Mouse (Mus musculus) ZHBTc4 (cell line): Measurements from ENCODE around the gene Cd79a.

ENCODE experiments used
- DNase-seq: peaks from one replicate; pipeline ENCODE4 v3.0.0-alpha.2; 2011; ENCODE audit warnings: low read depth, low spot score

Cd79a gene

DNA sequence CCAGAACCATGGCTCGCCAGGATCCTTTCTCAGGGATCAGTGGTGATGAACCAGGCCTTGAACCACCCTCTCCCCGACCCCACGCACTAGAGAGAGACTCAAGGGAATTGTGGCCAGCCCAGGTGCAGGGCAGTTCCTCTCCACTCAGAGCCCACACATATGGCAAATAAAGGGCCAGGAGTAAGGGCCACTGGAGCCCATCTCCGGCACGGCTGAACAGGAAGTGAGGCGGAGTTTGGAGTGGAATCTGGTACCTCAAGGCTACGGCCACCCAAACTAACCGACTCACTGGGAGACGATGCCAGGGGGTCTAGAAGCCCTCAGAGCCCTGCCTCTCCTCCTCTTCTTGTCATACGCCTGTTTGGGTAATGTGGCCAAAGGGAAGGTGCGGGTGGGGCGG, at the start of gene Cd79a:
Cd79a (plus strand) TSS at position 158 of the 400 bp plus-strand sequence.
- peak; percentile 37 for DNase-seq

- DNase-seq, result peak; percentile 70
Measured at GRCm38 (mm10) chr7:24850162-24850561, 47.0 kb upstream of the Cd79a start.

DNA sequence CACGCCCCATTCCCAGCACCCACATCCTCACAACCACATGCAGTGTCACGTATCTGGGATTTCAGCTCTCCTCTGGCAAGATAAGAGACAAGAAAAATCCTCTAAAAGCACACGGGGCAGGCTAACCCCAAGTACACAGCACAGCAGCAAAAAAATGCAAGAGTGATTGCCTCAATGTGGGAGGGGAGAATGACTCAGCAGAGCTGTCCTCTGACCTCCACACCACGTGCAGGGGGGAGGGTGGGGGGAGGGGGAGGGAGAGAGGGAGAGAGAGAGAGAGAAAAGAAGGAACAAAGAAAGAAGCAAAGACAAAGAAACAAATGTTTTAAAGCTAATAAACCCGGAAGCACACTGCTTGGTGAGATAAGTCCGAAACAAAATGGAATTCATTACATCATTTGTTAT, 46.3 kb upstream of the Cd79a start:
- DNase-seq, result peak; percentile 84

- DNase-seq, result no peak
Measured at GRCm38 (mm10) chr7:24851596-24852325, 45.4 kb upstream of the Cd79a start.

DNA sequence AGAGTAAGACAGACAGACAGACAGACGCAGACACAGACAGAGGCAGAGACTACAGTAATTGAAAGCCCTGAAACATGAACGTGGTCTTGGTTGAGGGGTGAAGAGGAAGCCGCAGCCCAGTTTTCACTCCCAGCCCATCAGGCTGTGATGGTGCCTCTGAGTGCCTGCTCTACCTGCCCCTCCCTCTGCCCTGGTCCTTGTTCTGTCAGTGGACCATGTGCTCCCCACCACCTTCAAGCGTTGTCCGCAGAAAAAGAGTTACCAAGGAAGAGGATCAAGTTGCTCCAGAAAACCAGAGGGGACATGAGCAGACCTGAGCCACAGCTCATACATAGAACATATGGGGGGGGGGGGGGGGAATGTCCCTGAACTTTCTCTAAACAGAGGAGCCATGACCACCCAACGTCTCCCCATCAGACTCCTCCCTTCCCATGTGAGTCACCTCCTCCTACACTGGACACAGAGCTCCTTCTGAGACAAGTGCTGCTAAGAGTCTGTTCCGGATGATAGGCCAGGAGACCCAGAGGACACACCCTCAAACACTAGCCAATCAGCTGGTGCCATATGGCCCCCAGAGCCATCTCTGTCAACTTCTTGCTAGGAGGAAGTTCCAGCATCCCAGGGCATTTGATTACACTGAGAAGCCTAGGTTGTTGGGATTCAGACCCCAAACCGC, 44.5 kb upstream of the Cd79a start:
- DNase-seq, result peak; percentile 66

DNA sequence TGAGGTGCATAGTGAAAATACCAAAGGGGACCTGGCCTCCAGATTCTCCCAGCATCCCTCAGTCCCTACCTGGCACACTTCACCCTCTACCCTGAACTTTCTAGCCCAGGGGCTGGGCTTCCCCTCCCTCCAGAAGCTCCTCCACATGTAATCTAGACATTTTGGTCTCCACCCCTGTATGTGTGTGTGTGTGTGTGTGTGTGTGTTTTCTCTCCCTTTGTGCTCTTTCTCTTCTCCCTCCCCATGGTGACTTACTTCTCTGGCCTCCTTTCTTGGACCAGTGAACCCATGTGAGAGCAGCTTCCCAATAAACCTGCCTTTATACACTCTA, 44.0 kb upstream of the Cd79a start:
- DNase-seq, result no peak

DNA sequence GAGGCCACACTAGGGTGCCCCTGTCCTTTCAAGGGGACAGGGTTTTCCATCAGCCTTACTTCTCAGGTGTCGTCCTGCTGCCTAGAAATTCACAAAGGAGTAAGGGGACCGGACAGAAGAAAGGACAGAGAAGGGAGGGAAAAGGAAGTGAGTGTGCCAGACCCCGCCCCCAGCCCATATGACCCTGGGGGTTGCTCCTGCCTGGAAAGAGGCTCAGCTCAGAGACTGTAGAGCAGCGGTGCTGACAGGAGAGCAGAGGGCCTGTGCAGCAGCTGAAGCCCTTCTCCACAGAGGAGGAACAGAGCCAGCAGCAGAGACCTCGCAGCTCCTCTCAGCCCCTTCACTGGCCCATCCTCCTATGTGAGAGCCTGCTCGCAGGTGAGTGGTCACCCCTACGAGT, 43.5 kb upstream of the Cd79a start:
- DNase-seq, result peak; percentile 70

- DNase-seq, result peak; percentile 32
Measured at GRCm38 (mm10) chr7:24856460-24857120, 40.6 kb upstream of the Cd79a start.

DNA sequence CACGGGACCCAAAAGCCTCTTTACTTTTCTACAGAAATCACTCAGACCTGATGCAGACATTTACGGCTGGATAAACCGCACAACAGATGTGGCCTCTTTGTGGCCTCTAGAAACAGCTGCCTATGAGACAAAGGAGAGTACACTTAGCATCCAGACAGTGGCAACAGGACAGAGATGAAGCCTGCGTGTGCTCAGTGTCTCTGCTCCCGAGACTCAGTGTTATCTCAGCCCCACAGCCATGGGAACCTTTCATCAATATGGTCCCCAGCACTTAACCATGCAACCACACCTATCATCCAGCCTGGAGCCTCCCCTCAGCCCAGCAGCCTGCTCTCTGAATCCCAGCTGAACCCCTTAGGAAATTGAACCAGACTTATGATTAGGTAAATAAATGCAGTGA, 37.9 kb upstream of the Cd79a start:
- DNase-seq, result no peak

DNA sequence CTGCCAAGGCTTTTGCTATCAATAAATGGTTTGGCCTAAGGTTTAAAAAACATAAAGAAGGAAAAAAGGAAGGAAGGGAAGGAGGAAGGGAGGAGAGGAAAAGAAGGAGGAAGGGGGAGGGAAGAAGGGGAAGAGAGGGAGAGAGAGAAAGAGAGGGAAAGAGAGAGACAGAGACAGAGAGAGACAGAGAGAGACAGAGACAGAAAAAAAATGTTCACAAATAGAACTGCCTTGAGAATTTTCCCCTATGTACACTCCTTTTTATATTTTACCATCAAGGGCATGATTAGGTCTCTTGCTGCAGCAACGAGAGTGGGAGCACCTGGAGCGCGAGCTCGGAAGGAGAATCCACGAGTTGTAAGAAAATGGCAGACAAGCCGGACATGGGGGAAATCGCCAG, 35.3 kb upstream of the Cd79a start, which contains the start of gene Gm9844:
Gm9844 (plus strand) TSS at position 301 of the 400 bp plus-strand sequence.
- no peak for DNase-seq

DNA sequence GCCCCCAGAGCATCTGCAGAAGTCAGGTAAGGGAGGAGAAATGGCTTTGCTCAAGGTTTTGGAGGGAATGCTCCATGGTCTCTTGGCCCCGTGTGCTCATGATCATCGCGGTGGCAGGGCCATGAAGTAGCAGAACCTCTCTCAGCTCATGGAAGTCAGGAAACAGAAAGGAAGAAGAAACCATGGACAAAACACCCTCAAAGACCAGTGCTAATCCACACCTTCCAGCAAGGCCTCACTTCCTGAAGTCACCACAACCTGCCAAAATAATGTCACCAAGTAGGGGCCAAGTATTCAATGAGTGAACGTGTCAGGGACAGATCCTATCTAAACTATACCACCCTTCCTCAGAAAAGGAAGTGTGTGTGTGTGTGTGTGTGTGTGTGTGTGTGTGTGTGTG, 34.3 kb upstream of the Cd79a start:
- DNase-seq, result peak; percentile 30

DNA sequence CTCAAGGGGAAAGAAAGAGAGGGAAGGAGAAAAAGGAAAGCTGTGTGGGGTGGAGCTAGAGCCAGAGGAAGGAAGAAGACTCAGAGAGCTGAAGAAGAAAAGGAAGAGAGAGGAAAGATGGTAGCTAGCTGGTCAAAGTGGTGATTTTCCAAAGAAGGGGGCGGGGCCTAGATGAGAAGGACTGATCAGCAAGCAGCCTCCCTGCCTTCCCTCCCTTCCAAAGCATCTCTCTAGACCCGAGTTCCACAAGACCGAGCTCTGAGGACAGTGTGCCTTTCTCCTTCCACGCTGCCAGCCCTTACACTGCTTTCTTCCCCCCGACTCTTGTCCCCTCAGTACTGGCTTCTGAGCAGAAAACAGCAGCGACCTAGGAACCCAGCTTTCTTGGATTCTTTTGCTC, 33.0 kb upstream of the Cd79a start:
- peak; percentile 69 for DNase-seq

GRCm38 (mm10) chr7:24869080-24869479, 28.1 kb upstream of the Cd79a start:
- DNase-seq, result no peak

DNA sequence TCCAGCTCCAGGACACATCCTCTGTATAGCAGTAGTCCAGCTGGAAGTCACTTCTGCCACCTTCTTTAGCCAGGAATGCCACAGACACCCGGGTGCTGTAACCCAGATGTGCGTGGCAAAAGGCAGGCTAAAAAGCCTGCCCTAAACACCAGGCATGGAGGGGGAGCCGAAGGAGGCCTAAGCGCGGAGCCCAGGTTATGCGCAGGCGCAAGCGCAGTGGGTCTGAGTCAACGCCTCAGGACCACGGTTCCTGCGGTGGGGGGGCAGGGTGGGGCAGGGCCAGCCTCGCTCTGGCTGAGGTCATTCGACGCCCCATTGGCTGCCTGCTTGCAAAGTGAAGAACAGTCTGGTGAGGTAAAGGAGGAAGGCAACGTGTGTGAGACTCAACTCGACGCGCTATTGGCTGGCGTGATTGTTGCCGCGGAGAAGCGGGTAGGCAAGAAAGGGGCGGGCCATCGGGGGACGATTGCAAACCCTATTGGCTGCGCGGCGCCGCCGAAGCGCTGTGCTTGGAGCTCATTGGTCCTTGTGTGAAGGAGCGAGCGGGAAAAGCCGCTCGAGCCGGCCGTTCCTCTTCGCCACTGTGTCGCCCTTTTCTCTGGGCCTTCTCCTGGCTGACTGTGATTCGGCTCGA, 27.5 kb upstream of the Cd79a start, which contains the start of the genes Lypd4 and Dmrtc2:
Lypd4 (minus strand) TSS at position 410 of the 634 bp plus-strand sequence.
Dmrtc2 (plus strand) TSS at position 526 of the 634 bp plus-strand sequence.
- peak; percentile 94 for DNase-seq

DNA sequence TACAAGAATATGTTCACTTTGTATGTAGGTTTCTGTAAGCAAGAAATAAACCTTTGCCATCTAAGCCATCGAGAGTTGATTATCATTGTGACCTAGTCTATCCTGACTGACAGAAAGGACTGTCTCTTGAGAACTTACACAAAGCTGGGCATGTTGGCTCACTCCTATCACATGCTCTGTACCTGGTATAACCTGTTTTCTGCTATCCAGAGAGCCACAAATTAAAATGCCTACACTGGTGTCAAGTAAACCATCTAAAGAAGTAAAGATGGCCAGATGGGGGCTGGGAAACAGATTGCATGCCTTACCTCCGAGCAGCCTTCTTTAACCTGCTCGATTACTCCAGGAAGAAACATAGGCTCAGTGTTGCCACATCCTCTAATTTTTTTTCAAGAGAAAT, 19.6 kb upstream of the Cd79a start:
- no peak for DNase-seq

GRCm38 (mm10) chr7:24879620-24880019, 17.6 kb upstream of the Cd79a start:
- DNase-seq, result peak; percentile 96

DNA sequence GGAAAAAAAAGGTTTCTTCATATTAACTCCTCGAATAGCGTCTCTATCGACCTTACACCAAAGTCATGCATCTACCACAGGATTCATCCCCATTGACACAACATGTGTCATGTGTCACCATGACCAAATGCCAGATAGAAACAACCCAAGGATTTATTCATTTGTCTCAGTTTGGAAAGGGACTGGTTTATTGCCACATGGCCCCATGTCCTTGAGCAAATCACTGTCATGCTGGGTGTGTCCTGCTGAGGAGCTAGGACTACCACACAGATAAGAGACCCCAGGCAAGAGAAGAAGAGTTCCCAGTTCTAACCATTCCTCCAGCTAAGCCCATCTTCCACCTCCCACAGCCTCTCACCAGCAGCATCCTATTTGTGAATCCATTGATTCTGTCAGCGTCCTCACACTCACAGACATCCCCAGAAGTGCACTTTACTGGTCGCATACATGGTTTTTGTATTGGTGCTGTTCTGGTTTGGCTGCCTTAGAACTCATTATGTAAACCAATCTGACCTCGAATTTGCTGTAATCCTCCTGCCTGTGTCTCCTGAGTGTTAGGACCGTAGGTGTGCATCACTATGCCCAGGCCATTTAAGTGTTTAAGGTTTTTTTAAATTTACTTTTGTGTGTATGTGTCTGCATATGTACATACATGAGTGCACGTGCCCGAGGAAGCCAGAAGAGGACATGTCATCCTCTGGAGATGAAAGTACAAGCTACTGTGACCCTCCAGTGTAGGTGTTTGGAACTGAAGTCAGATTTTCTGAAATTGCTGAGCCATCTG, 14.6 kb upstream of the Cd79a start:
- no peak for DNase-seq

- peak; percentile 99 for DNase-seq
Measured at GRCm38 (mm10) chr7:24883896-24884692, 13.1 kb upstream of the Cd79a start, which contains the start of gene Rps19. Rps19 (plus strand) TSS chr7:24884371.

- no peak for DNase-seq
Measured at GRCm38 (mm10) chr7:24884693-24885291, 12.4 kb upstream of the Cd79a start.
